Mouse (Mus musculus) central nervous system, embryonic 11.5 days (tissue): ENCODE measurements around the gene Ppp6r1. TPM values are rescaled to one million over a fixed set of nuclear protein-coding genes. Genes with fewer than 3 reads are reported as not detected.

Experiments
- polyA plus RNA-seq: library from polyadenylated mRNA; depleted of rRNA; stranded (reverse); fragments of >200 nt; gene quantifications from 2 replicates; pipeline ENCODE4 v1.2.3, GENCODE M21; 2012; rRNA removed

Ppp6r1 gene
- 80.4 and 91.8 TPM in 2 replicates for polyA plus RNA-seq

DNA sequence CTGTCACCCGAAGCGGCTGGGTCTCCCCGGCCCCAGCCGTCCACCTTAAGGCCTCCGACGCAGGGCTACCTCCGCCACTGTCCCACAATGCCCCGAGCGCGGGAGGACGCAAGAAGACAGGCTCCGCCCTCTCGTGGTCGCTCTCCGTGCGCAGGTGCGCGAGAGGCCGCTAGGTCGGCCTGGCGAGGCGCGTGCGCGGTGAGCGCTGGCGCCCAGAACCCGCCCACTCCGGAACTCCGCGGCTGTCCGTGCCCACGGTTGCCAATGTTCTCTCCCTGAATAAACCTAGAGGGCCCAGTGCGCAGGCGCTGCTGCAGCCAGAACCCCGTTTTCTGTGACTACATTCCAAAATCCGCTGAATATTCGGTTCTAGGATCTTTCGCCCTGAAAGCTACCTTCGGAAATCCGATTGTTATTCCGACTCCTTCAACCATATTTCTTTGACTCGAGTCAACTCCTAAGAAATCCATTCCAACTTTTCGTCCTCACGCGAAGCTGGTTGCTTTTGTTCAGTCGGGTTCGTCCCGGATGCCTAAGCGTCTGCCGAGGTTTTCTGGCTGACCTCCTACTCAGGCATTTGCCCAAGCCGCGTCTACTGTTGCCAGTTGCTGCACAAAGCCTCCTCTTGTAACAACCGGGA lies at the start of gene Ppp6r1:
TSS of gene Ppp6r1 (minus strand) at position 108 of the 640 bp plus-strand sequence.

DNA sequence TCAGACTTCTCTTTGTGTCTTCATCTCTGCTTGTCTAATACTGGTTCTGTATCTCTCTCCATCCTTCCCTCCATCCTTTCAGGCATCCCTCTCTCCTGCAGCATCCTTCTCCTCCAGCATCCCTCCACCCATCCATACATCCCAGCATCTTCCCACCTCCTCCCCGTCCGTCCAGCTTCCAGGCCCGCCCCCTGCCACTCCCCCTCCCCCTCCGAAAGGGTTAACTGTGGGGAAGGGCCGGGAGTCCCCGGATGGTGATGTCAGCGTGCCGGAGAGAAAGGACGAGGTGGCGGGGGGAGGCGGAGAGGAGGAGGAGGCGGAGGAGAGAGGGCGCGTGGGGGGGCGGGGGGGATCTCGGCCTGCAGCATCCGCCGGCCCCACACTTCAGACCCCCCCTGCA lies 31.6 kb upstream of the Ppp6r1 start, which contains the start of gene Brsk1:
TSS of gene Brsk1 (plus strand) at position 218 of the 400 bp plus-strand sequence.

DNA sequence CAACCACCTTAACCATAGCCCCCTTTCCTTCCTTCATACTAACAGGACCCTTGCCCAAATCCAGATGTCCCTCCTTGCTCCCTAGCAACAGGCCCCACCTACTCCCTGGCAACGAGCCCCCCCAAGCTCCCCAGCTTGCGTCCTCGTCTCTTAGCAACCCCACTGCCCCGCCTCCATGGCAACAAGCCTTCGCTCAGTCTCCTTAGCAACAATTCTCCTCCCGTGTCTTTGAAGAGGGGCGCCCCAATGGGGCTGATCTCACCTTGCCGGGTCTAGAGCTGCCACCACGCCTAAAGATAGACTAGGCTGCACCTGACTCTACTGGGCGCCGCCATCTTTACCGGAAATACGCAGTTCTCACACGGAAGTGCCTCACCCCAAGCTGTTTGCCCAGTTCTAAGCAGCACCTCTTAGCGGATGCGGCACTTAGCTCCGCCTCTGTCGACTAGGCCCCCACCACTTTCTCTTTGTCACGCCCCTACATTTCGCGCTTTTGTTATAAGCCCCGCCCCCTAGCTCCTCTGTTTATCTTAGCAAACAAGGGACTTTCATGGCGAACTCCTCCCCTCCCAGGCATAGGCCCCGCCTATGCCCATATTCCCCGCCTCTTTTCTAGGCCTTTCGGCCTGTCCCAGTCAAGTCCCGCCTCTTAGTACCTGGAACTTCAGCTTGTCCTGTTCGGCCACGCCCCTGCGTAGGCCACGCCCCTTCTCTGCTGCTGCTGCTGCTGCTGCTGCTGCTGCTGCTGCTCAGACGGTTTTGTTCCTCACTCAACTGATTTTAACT lies 26.0 kb upstream of the Ppp6r1 start, which contains the start of gene Hspbp1:
TSS of gene Hspbp1 (minus strand) at position 437 of the 786 bp plus-strand sequence.

DNA sequence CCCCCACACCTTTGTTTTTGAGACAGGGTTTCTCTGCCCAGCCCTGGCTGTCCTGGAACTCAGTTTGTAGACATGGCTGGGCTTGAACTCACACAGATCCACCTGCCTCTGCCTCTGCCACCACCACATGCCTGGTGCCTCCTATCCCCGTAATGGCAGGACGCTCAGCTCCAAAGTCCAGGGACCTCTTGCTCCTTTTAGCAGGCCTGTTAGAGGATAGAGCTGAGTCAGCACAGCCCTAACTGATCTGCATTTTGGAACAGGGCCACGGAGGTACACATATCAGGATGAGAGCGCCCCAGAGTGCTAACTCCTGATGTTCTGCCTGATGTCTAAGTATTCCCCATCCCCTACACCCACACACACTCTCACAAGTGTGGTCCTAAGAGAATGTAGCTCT lies 27.8 kb downstream of the Ppp6r1 start, which contains the start of gene Tmem86b:
TSS of gene Tmem86b (minus strand) at position 392 of the 400 bp plus-strand sequence.

DNA sequence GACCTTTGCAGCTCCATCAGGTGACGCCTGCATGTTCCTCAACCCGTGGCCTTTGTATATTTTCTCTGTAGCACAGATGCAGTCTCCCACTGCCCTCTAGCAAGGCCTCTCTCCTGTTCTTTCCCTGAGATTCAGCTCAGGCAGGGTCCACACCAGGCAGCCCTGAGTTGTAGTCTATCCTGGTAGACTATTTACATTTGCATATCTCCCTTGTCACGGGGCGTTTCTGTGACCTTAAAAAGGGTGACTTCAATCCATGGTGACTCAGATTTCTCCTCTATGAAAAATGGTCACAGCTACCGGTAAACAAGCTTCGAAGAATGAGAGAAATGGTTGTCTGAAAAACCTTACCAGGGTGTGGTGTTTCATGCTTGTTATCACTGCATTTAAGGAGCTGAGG lies 54.9 kb downstream of the Ppp6r1 start, which contains the start of gene Ptprh:
TSS of gene Ptprh (minus strand) at position 169 of the 400 bp plus-strand sequence.

Other genes with a start within 250 kb of the Ppp6r1 start
- gene Rdh13, start 213.4 kb downstream of the Ppp6r1 start, polyA plus RNA-seq, result 26.7 and 28.3 TPM in 2 replicates
- gene Eps8l1, start 198.3 kb downstream of the Ppp6r1 start, polyA plus RNA-seq, result 1.7 and 4.5 TPM in 2 replicates
- 92.1 and 120 TPM in 2 replicates for gene Ppp1r12c, start 157.3 kb downstream of the Ppp6r1 start, polyA plus RNA-seq
- gene Tnnt1, start 142.6 kb downstream of the Ppp6r1 start, polyA plus RNA-seq, result 19.4 and 82.3 TPM in 2 replicates
- 28.7 and 43.3 TPM in 2 replicates for gene Tnni3, start 134.8 kb downstream of the Ppp6r1 start, polyA plus RNA-seq
- 6.1 and 6.7 TPM in 2 replicates for gene Dnaaf3, start 126.6 kb downstream of the Ppp6r1 start, polyA plus RNA-seq
- 11.1 and 11.5 TPM in 2 replicates for gene Syt5, start 111.5 kb downstream of the Ppp6r1 start, polyA plus RNA-seq
- 0.14 and 0.18 TPM in 2 replicates for gene Ptprh, start 55.0 kb downstream of the Ppp6r1 start, polyA plus RNA-seq
- gene Tmem86b, start 27.6 kb downstream of the Ppp6r1 start, polyA plus RNA-seq, result 25.3 and 29.9 TPM in 2 replicates
- 57.7 and 58.5 TPM in 2 replicates for gene Hspbp1, start 26.0 kb upstream of the Ppp6r1 start, polyA plus RNA-seq
- 43.1 and 53.5 TPM in 2 replicates for gene Brsk1, start 31.6 kb upstream of the Ppp6r1 start, polyA plus RNA-seq
- 0.12 TPM in 1 of 2 replicates, not detected in the other for gene Tmem150b, start 66.2 kb upstream of the Ppp6r1 start, polyA plus RNA-seq
- gene Kmt5c, start 81.1 kb upstream of the Ppp6r1 start, polyA plus RNA-seq, result 164 and 180 TPM in 2 replicates
- 73.2 and 102 TPM in 2 replicates for gene Cox6b2, start 94.1 kb upstream of the Ppp6r1 start, polyA plus RNA-seq
- gene Fam71e2, start 112.3 kb upstream of the Ppp6r1 start, polyA plus RNA-seq, result not detected in 2 replicates
- 0.10 and 0.12 TPM in 2 replicates for gene Il11, start 123.8 kb upstream of the Ppp6r1 start, polyA plus RNA-seq
- not detected in 2 replicates for gene Tmem190, start 123.9 kb upstream of the Ppp6r1 start, polyA plus RNA-seq
- 2.8 and 3.2 TPM in 2 replicates for gene Tmem238, start 130.6 kb upstream of the Ppp6r1 start, polyA plus RNA-seq
- 672 and 775 TPM in 2 replicates for gene Rpl28, start 133.9 kb upstream of the Ppp6r1 start, polyA plus RNA-seq
- gene Ube2s, start 153.6 kb upstream of the Ppp6r1 start, polyA plus RNA-seq, result 468 and 512 TPM in 2 replicates
- gene Shisa7, start 185.7 kb upstream of the Ppp6r1 start, polyA plus RNA-seq, result 14.0 and 22.4 TPM in 2 replicates
- gene Isoc2b, start 211.2 kb upstream of the Ppp6r1 start, polyA plus RNA-seq, result 2.3 and 2.8 TPM in 2 replicates
- 9.2 TPM in 2 replicates for gene Isoc2a, start 218.1 kb upstream of the Ppp6r1 start, polyA plus RNA-seq
- 0.17 and 0.24 TPM in 2 replicates for gene Gm36210, start 247.5 kb upstream of the Ppp6r1 start, polyA plus RNA-seq